In the genomic region with DNA sequence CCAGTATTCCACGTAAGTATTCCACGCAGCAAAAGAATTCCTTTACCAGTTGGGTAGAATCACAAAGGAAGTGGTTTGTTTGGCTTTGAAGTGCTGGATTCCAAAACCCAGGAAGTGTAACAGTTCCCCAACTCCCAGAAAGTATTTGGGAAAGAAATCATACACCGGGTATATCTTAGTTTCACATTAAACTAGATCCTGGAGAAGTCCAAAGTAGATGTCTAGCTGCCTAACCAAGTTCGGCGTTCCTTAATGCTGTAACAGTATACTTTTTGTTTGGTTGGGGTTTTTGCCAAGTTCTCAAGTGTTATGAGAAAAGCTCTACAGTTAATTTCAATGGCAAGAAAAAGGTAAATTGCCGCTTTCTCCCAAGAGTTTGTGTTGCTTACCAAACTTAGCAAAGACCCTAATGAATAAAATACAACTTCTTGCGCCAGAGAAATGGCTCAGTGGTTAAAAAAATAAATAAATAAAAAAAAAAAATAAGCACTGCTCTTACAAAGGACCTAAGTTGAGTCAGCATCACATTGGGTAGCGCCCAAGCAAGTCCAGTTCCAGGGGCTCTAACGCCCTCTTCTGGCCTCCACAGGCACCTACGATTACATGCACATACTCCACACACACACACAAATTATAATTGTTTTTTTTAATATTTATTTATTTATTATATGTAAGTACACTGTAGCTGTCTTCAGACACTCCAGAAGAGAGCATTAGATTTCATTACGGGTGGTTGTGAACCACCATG, we compare ENCODE assay signal across 8 mouse cellular contexts. TPM values are rescaled to one million over a fixed set of nuclear protein-coding genes. Genes with fewer than 3 reads are reported as not detected.
A peak's percentile ranks its signal among the peaks of the same experiment; 100 is the strongest.
DNase-seq lines count a peak whose midpoint lies in the region; ATAC-seq and TF ChIP-seq lines count a peak whose summit lies in the region.

No protein-coding gene starts in this region.

- no peak for ATAC-seq in forebrain, postnatal 0 days
- ATAC-seq in frontal cortex, adult (ENCODE audit: low TSS enrichment), result no peak

- 0 out of 2 replicates have a peak, but pooled peaks cover 3% of the 10 kb centered on the region for H3K4me1 ChIP-seq in forebrain, postnatal 0 days (ENCODE audit: insufficient read depth)

- peak overlapping the region; percentile 92 for H3K9ac ChIP-seq in forebrain, postnatal 0 days

- H3K4me3 ChIP-seq in forebrain, postnatal 0 days (ENCODE audit: low read depth, low read length), result peak overlapping the region; percentile 91

- H3K27ac ChIP-seq in forebrain, postnatal 0 days (ENCODE audit: low read depth, low read length), result peak overlapping the region; percentile 29; the same call in 1 of the 2 replicates

- DNase-seq in cerebellum, postnatal 14 days, result peak; percentile 32 to 34
- DNase-seq in cerebellum, adult 11-12 months, result no peak
- DNase-seq in R1 (ENCODE audit: low read depth, low spot score), result peak; percentile 69
- peak; percentile 41 for DNase-seq in forebrain, postnatal 0 days
- DNase-seq in kidney, adult 9 months, result peak; percentile 40
- peak; percentile 63 for DNase-seq in lung, postnatal 10 days
- no peak for DNase-seq in frontal cortex, postnatal 25 days (ENCODE audit: low spot score in 2 of 2)

- H3K4me2 ChIP-seq in forebrain, postnatal 0 days (ENCODE audit: low read depth), result peak overlapping the region; percentile 61

- peaks cover 8% of the 10 kb centered on the region; the same call in 1 of the 2 replicates for H3K36me3 ChIP-seq in forebrain, postnatal 0 days (ENCODE audit: insufficient read depth)

- no peaks in the 10 kb centered on the region for H3K27me3 ChIP-seq in forebrain, postnatal 0 days (ENCODE audit: insufficient read depth, low read length)

- peak; percentile 38 for TF ChIP-seq CTCF in forebrain, postnatal 0 days (IDR thresholded peaks at IDR 0.05; ENCODE audit: low read depth)

- 38% methylated on average over 11 of the region's 11 CpGs for WGBS in forebrain, postnatal 0 days

- H3K9me3 ChIP-seq in forebrain, postnatal 0 days (ENCODE audit: low read length), result no peaks in the 10 kb centered on the region

RNA-seq across cellular contexts. Expression of a gene that starts 0.9 kb away (rescaled TPM):
- 45.7 and 54.2 TPM in 2 replicates for total RNA-seq in forebrain, postnatal 0 days (2014; rRNA removed)
- polyA plus RNA-seq in forebrain, postnatal 0 days (2015; fragmentation: Nextera tagmentation; extraction: Ambion mirVana), result 46.3 and 52.9 TPM in 2 replicates

RNA-seq across cellular contexts. Expression of a gene that starts 27.5 kb away (rescaled TPM):
- 86.1 and 109 TPM in 2 replicates for total RNA-seq in forebrain, postnatal 0 days (2014; rRNA removed)
- polyA plus RNA-seq in forebrain, postnatal 0 days (2015; fragmentation: Nextera tagmentation; extraction: Ambion mirVana), result 225 and 246 TPM in 2 replicates

RNA-seq across cellular contexts. Expression of a gene that starts 42.5 kb away (rescaled TPM):
- 156 and 181 TPM in 2 replicates for total RNA-seq in forebrain, postnatal 0 days (2014; rRNA removed)
- 19.7 and 23.2 TPM in 2 replicates for polyA plus RNA-seq in forebrain, postnatal 0 days (2015; fragmentation: Nextera tagmentation; extraction: Ambion mirVana)

Comparison
In these comparisons a context has a peak if more than half of its experiments do, and no peak if none do; other contexts are left out.
1. DNase-seq: peak in cerebellum, postnatal 14 days (2 of 2), R1 (single experiment), forebrain, postnatal 0 days (single experiment), kidney, adult 9 months (single experiment) and lung, postnatal 10 days (single experiment); none in cerebellum, adult 11-12 months (single experiment) and frontal cortex, postnatal 25 days (0 of 2).